Mouse (Mus musculus) testis, adult 2 months (tissue): ENCODE measurements around the gene Trank1.

ENCODE experiments used
- CTCF ChIP-seq: fragments of 200-500 bp; IDR thresholded peaks from 2 replicates; pipeline ENCODE4 v1.5.1; 2012; ENCODE audit warnings: low read depth, mild to moderate bottlenecking, inconsistent platforms, low read length, moderate library complexity; ENCODE audit not compliant: control insufficient read depth, insufficient read depth, insufficient replicate concordance
- POLR2A ChIP-seq: fragments of 200-500 bp; IDR thresholded peaks from 2 replicates; pipeline ENCODE4 v1.6.1; 2012; ENCODE audit warnings: low read depth, mild to moderate bottlenecking, inconsistent platforms, low read length, moderate library complexity; ENCODE audit not compliant: control insufficient read depth

GRCm38 (mm10) chr9:111293234-111293633, 18.3 kb upstream of the Trank1 start:
- no peak for TF ChIP-seq POLR2A
- no peak for TF ChIP-seq CTCF
